Mouse (Mus musculus) MEL (cell line): Measurements from ENCODE around the gene Mrpl43.
"Not testable (repeated sequence)": the region's sequence is repeated elsewhere in the genome, so short reads cannot be mapped to it uniquely, and the experiment has no call there.

Source experiments
- CTCF ChIP-seq, 3 experiments: IDR thresholded peaks in 2 of 3; conservative IDR thresholded peaks in 1 of 3; 2 replicates each; pipeline ENCODE4 v1.5.1; 2011 to 2012; ENCODE audit warnings: low read length in 3 of 3, low read depth in 2 of 3, mild to moderate bottlenecking in 2 of 3, improper control_type of control experiment in 1 of 3, inconsistent platforms in 1 of 3, mixed read lengths in 1 of 3, moderate library complexity in 1 of 3; ENCODE audit not compliant: control insufficient read depth in 1 of 3, insufficient read depth in 1 of 3, poor library complexity in 1 of 3, severe bottlenecking in 1 of 3
- EP300 ChIP-seq, 2 experiments: IDR thresholded peaks; 2 replicates each; pipeline ENCODE4 v1.6.1; 2011; ENCODE audit warnings: improper control_type of control experiment in 2 of 2, low read length in 2 of 2, low read depth in 1 of 2, mild to moderate bottlenecking in 1 of 2
- GATA1 ChIP-seq: IDR thresholded peaks from 2 replicates; pipeline ENCODE4 v1.6.1; 2011; ENCODE audit warnings: low read depth, low read length, improper control_type of control experiment
- MYC ChIP-seq: IDR thresholded peaks from 2 replicates; pipeline ENCODE4 v1.6.1; 2011; ENCODE audit warnings: low read depth, mild to moderate bottlenecking, low read length, improper control_type of control experiment, moderate library complexity
- USF2 ChIP-seq, 2 experiments: IDR thresholded peaks; 2 replicates each; pipeline ENCODE4 v1.6.1; 2011 to 2012; ENCODE audit warnings: improper control_type of control experiment in 2 of 2, low read length in 2 of 2, borderline replicate concordance in 1 of 2, inconsistent platforms in 1 of 2, low read depth in 1 of 2, mild to moderate bottlenecking in 1 of 2; ENCODE audit not compliant: insufficient read depth in 1 of 2

- TF ChIP-seq CTCF (IDR thresholded peaks at IDR 0.05 in 2 of 3, conservative IDR thresholded peaks at IDR 0.05 in 1 of 3; ENCODE audit: control insufficient read depth in 1 of 3, insufficient read depth in 1 of 3, low read depth in 2 of 3, low read length in 3 of 3, poor library complexity in 1 of 3, severe bottlenecking in 1 of 3); GATA1; EP300 (IDR thresholded peaks at IDR 0.05; ENCODE audit: low read depth in 1 of 2, low read length in 2 of 2); USF2 (IDR thresholded peaks at IDR 0.05; ENCODE audit: borderline replicate concordance in 1 of 2, insufficient read depth in 1 of 2, low read depth in 1 of 2, low read length in 2 of 2); MYC: not testable (repeated sequence)
These were observed 32.0 kb upstream of the Mrpl43 start for GRCm38 (mm10) chr19:45038198-45038597.
